Mouse (Mus musculus): ENCODE measurements around the gene Gpr35.
A peak's percentile ranks its signal among the peaks of the same experiment; 100 is the strongest.
"Not testable (repeated sequence)": the region's sequence is repeated elsewhere in the genome, so short reads cannot be mapped to it uniquely, and the experiment has no call there.

The Gpr35 gene

GRCm38 (mm10) chr1:92930171-92930706 lies 20.4 kb upstream of the Gpr35 start:
- DNase-seq (ENCODE audit: extremely low read depth, insufficient read length, low spot score), result no peak

- no peak for DNase-seq (ENCODE audit: extremely low read depth, insufficient read length, low spot score)
Measured at GRCm38 (mm10) chr1:92933611-92934010, 17.1 kb upstream of the Gpr35 start.

GRCm38 (mm10) chr1:92934182-92934827 lies 16.4 kb upstream of the Gpr35 start, which contains the start of gene Capn10:
Gene Capn10, plus strand, starts transcription at chr1:92934376.
- DNase-seq (ENCODE audit: extremely low read depth, insufficient read length, low spot score), result peak; percentile 94

GRCm38 (mm10) chr1:92935054-92935962 lies 15.4 kb upstream of the Gpr35 start:
- DNase-seq (ENCODE audit: extremely low read depth, insufficient read length, low spot score), result no peak

- DNase-seq (ENCODE audit: extremely low read depth, insufficient read length, low spot score), result no peak
Measured at GRCm38 (mm10) chr1:92935977-92936376, 14.7 kb upstream of the Gpr35 start.

GRCm38 (mm10) chr1:92936467-92936866 lies 14.2 kb upstream of the Gpr35 start:
- no peak for DNase-seq (ENCODE audit: extremely low read depth, insufficient read length, low spot score)

GRCm38 (mm10) chr1:92937797-92938196 lies 12.9 kb upstream of the Gpr35 start:
- DNase-seq (ENCODE audit: extremely low read depth, insufficient read length, low spot score), result no peak

GRCm38 (mm10) chr1:92939746-92940145 lies 10.9 kb upstream of the Gpr35 start:
- DNase-seq (ENCODE audit: extremely low read depth, insufficient read length, low spot score), result no peak

- no peak for DNase-seq (ENCODE audit: extremely low read depth, insufficient read length, low spot score)
Measured at GRCm38 (mm10) chr1:92943219-92943989, 7.3 kb upstream of the Gpr35 start.

GRCm38 (mm10) chr1:92947966-92948365 lies 2.7 kb upstream of the Gpr35 start:
- no peak for DNase-seq (ENCODE audit: extremely low read depth, insufficient read length, low spot score)

- no peak for DNase-seq (ENCODE audit: extremely low read depth, insufficient read length, low spot score)
Measured at GRCm38 (mm10) chr1:92949426-92949825, 1.2 kb upstream of the Gpr35 start.

- DNase-seq (ENCODE audit: extremely low read depth, insufficient read length, low spot score), result no peak
Measured at GRCm38 (mm10) chr1:92953641-92954040, 3.0 kb downstream of the Gpr35 start.

- not testable (repeated sequence) for DNase-seq (ENCODE audit: extremely low read depth, insufficient read length, low spot score)
Measured at GRCm38 (mm10) chr1:92956571-92957335, 6.1 kb downstream of the Gpr35 start.

GRCm38 (mm10) chr1:92958999-92959398 lies 8.3 kb downstream of the Gpr35 start:
- no peak for DNase-seq (ENCODE audit: extremely low read depth, insufficient read length, low spot score)

GRCm38 (mm10) chr1:92970791-92971190 lies 20.1 kb downstream of the Gpr35 start:
- not testable (repeated sequence) for DNase-seq (ENCODE audit: extremely low read depth, insufficient read length, low spot score)

- DNase-seq (ENCODE audit: extremely low read depth, insufficient read length, low spot score), result peak; percentile 37
Measured at GRCm38 (mm10) chr1:92971879-92972795, 21.5 kb downstream of the Gpr35 start.

- DNase-seq (ENCODE audit: extremely low read depth, insufficient read length, low spot score), result peak; percentile 33
Measured at GRCm38 (mm10) chr1:92972854-92973253, 22.2 kb downstream of the Gpr35 start.

GRCm38 (mm10) chr1:92976141-92976566 lies 25.5 kb downstream of the Gpr35 start:
- DNase-seq (ENCODE audit: extremely low read depth, insufficient read length, low spot score), result no peak

GRCm38 (mm10) chr1:92978645-92979044 lies 28.0 kb downstream of the Gpr35 start:
- DNase-seq (ENCODE audit: extremely low read depth, insufficient read length, low spot score), result peak; percentile 45

All from 3134 (cell line).